ENCODE assay signal across 13 mouse cellular contexts in genomic region chr17:10769873-10770272, GRCm38 (mm10).
DNase-seq lines count a peak whose midpoint lies in the region; ATAC-seq and TF ChIP-seq lines count a peak whose summit lies in the region.
"Had no signal": no experiment of that assay in that cellular context is flagged by ENCODE, and none has a peak within 500 bp of the region (broad histone marks: within the 10 kb centered on the region; RNA-seq: fewer than 3 reads in every experiment).

No protein-coding gene starts in this region.

- ATAC-seq in hindbrain, postnatal 0 days = no peak
- no peak for ATAC-seq in hindbrain, embryonic 16.5 days
- ATAC-seq in limb, embryonic 11.5 days (ENCODE audit: insufficient number of reproducible peaks, low FRiP score, low TSS enrichment, low read depth) = peak; percentile 62; the same call in 1 of the 2 replicates
- no peak for ATAC-seq in liver, embryonic 12.5 days

- no peaks in the 10 kb centered on the region for H3K36me3 ChIP-seq in hindbrain, postnatal 0 days (ENCODE audit: insufficient read depth, low read length)
- no peaks in the 10 kb centered on the region for H3K36me3 ChIP-seq in hindbrain, embryonic 16.5 days (ENCODE audit: control insufficient read depth, insufficient read depth, low read length)
- no peaks in the 10 kb centered on the region for H3K36me3 ChIP-seq in limb, embryonic 11.5 days (ENCODE audit: control insufficient read depth, insufficient read depth, low read length)
- no peaks in the 10 kb centered on the region for H3K36me3 ChIP-seq in liver, embryonic 12.5 days
- no peaks in the 10 kb centered on the region for H3K36me3 ChIP-seq in thymus, adult 2 months (ENCODE audit: control insufficient read depth, insufficient read depth, low read length)
- H3K36me3 ChIP-seq: stomach, embryonic 15.5 days had no signal

- H3K4me1 ChIP-seq in hindbrain, postnatal 0 days (ENCODE audit: insufficient read depth, low read length) = no peaks in the 10 kb centered on the region
- no peaks in the 10 kb centered on the region for H3K4me1 ChIP-seq in hindbrain, embryonic 16.5 days (ENCODE audit: control insufficient read depth, insufficient read depth, low read depth, low read length)
- H3K4me1 ChIP-seq in limb, embryonic 11.5 days (ENCODE audit: control insufficient read depth, insufficient read depth, low read length) = no peaks in the 10 kb centered on the region
- H3K4me1 ChIP-seq in liver, embryonic 12.5 days = no peaks in the 10 kb centered on the region
- H3K4me1 ChIP-seq in thymus, adult 2 months (replicated peaks; ENCODE audit: control insufficient read depth, insufficient read depth, low read length) = no peaks in the 10 kb centered on the region
- H3K4me1 ChIP-seq: stomach, embryonic 15.5 days had no signal

- peak overlapping the region; percentile 4; the same call in 1 of the 2 replicates for H3K27ac ChIP-seq in hindbrain, postnatal 0 days
- no peak overlapping the region for H3K27ac ChIP-seq in hindbrain, embryonic 16.5 days (ENCODE audit: low read depth, low read length)
- H3K27ac ChIP-seq in limb, embryonic 11.5 days (replicated peaks; ENCODE audit: low read depth, low read length) = no peak overlapping the region
- H3K27ac ChIP-seq in liver, embryonic 12.5 days = no peak overlapping the region
- no peak overlapping the region for H3K27ac ChIP-seq in thymus, adult 2 months (ENCODE audit: control insufficient read depth, insufficient read depth, low read length)
- H3K27ac ChIP-seq: stomach, embryonic 15.5 days had no signal

- H3K9me3 ChIP-seq in hindbrain, postnatal 0 days (ENCODE audit: low read length) = no peaks in the 10 kb centered on the region
- no peaks in the 10 kb centered on the region for H3K9me3 ChIP-seq in hindbrain, embryonic 16.5 days (ENCODE audit: control insufficient read depth, low read length)
- H3K9me3 ChIP-seq in limb, embryonic 11.5 days (ENCODE audit: control insufficient read depth, low read length) = no peaks in the 10 kb centered on the region
- H3K9me3 ChIP-seq in liver, embryonic 12.5 days (replicated peaks) = no peaks in the 10 kb centered on the region
- H3K9me3 ChIP-seq: stomach, embryonic 15.5 days had no signal

- TF ChIP-seq CTCF in hindbrain, postnatal 0 days (IDR thresholded peaks at IDR 0.05; ENCODE audit: low read depth) = no peak
- no peak for TF ChIP-seq CTCF in thymus, adult 2 months (IDR thresholded peaks at IDR 0.05; ENCODE audit: borderline replicate concordance, control insufficient read depth, extremely low read depth, insufficient read depth, low read length, poor library complexity)

- H3K4me3 ChIP-seq in hindbrain, postnatal 0 days (ENCODE audit: low read length) = no peak overlapping the region
- no peak overlapping the region for H3K4me3 ChIP-seq in hindbrain, embryonic 16.5 days (ENCODE audit: low read length)
- H3K4me3 ChIP-seq in limb, embryonic 11.5 days (ENCODE audit: low read depth, low read length) = no peak overlapping the region
- H3K4me3 ChIP-seq in liver, embryonic 12.5 days = no peak overlapping the region
- no peak overlapping the region for H3K4me3 ChIP-seq in thymus, adult 2 months (ENCODE audit: control insufficient read depth, insufficient read depth, low read length)
- H3K4me3 ChIP-seq: stomach, embryonic 15.5 days had no signal

- 63% methylated on average over 6 of the region's 6 CpGs for WGBS in hindbrain, postnatal 0 days
- 53% methylated on average over 6 of the region's 6 CpGs for WGBS in hindbrain, embryonic 16.5 days
- 10% methylated on average over 6 of the region's 6 CpGs for WGBS in limb, embryonic 11.5 days
- WGBS in liver, embryonic 12.5 days (ENCODE audit: insufficient replicate concordance) = 79% methylated on average over 6 of the region's 6 CpGs
- WGBS in thymus, adult 2 months = 88% methylated on average over 6 of the region's 6 CpGs

- H3K9ac ChIP-seq in hindbrain, postnatal 0 days (replicated peaks; ENCODE audit: low read length) = no peak overlapping the region
- H3K9ac ChIP-seq in hindbrain, embryonic 16.5 days (ENCODE audit: low read depth, low read length) = no peak overlapping the region
- H3K9ac ChIP-seq in limb, embryonic 11.5 days (ENCODE audit: low read length) = no peak overlapping the region
- H3K9ac ChIP-seq in liver, embryonic 12.5 days = no peak overlapping the region
- H3K9ac ChIP-seq: stomach, embryonic 15.5 days had no signal

- no peaks in the 10 kb centered on the region for H3K27me3 ChIP-seq in hindbrain, postnatal 0 days (ENCODE audit: insufficient read depth, low read length)
- no peaks in the 10 kb centered on the region for H3K27me3 ChIP-seq in hindbrain, embryonic 16.5 days (replicated peaks; ENCODE audit: control insufficient read depth, insufficient read depth, low read length)
- no peaks in the 10 kb centered on the region for H3K27me3 ChIP-seq in limb, embryonic 11.5 days (ENCODE audit: control insufficient read depth, insufficient read depth, low read length)
- no peaks in the 10 kb centered on the region for H3K27me3 ChIP-seq in liver, embryonic 12.5 days (replicated peaks)
- no peaks in the 10 kb centered on the region for H3K27me3 ChIP-seq in thymus, adult 2 months (ENCODE audit: control insufficient read depth, insufficient read depth, low read length)
- H3K27me3 ChIP-seq: CH12.LX; stomach, embryonic 15.5 days had no signal

- no peak for TF ChIP-seq POLR2A in thymus, adult 2 months (IDR thresholded peaks at IDR 0.05; ENCODE audit: control insufficient read depth, extremely low read depth, insufficient read depth, low read length, poor library complexity)

- no peak overlapping the region for H3K4me2 ChIP-seq in hindbrain, postnatal 0 days (ENCODE audit: low read depth, low read length)
- H3K4me2 ChIP-seq in hindbrain, embryonic 16.5 days (ENCODE audit: low read length) = no peak overlapping the region
- H3K4me2 ChIP-seq in limb, embryonic 11.5 days (ENCODE audit: low read depth, severe bottlenecking) = no peak overlapping the region
- no peak overlapping the region for H3K4me2 ChIP-seq in liver, embryonic 12.5 days
- H3K4me2 ChIP-seq: stomach, embryonic 15.5 days had no signal

- DNase-seq in hindbrain, postnatal 0 days (ENCODE audit: low spot score) = peak; percentile 28
- DNase-seq in cerebellum, adult 11-12 months = peak; percentile 44
- peak; percentile 53 for DNase-seq in embryo, embryonic 11 days
- peak; percentile 61 for DNase-seq in limb, embryonic 11.5 days (ENCODE audit: low spot score)
- DNase-seq in testis, postnatal 10 days (ENCODE audit: low spot score) = no peak
- no peak for DNase-seq in thymus, adult 2 months
- DNase-seq: kidney, postnatal 36 days; lung, adult 18-20 months; midbrain, embryonic 14.5 days had no signal

Comparison
In these comparisons a context has a peak if more than half of its experiments do, and no peak if none do; other contexts are left out.
1. DNase-seq: peak in hindbrain, postnatal 0 days (single experiment), cerebellum, adult 11-12 months (single experiment), embryo, embryonic 11 days (single experiment) and limb, embryonic 11.5 days (single experiment); none in testis, postnatal 10 days (single experiment) and thymus, adult 2 months (single experiment).